Mouse (Mus musculus) forebrain, embryonic 15.5 days (tissue): ENCODE data around the gene Sept7. TPM values are rescaled to one million over a fixed set of nuclear protein-coding genes. Genes with fewer than 3 reads are reported as not detected.

ENCODE experiments used
- ATAC-seq: fragments of 200-750 bp; cut with Nextera tagmentation; replicated peaks from 2 replicates; pipeline ENCODE4 v1.8.0; 2017; ENCODE audit warnings: mild to moderate bottlenecking, moderate TSS enrichment, moderate library complexity
- H3K27ac ChIP-seq: fragments of 300-500 bp; sonication (generic); replicated peaks from 2 replicates; pipeline ENCODE4 v1.5.1; 2015; ENCODE audit warnings: mild to moderate bottlenecking, inconsistent platforms
- H3K27me3 ChIP-seq: fragments of 300-500 bp; sonication (generic); 2 replicates; pipeline ENCODE4 v1.6.1; 2015; ENCODE audit warnings: inconsistent platforms
- H3K36me3 ChIP-seq: fragments of 300-500 bp; sonication (generic); 2 replicates; pipeline ENCODE4 v1.6.1; 2015; ENCODE audit warnings: mild to moderate bottlenecking, inconsistent platforms
- H3K4me1 ChIP-seq: fragments of 300-500 bp; sonication (generic); 2 replicates; pipeline ENCODE4 v1.6.1; 2015; ENCODE audit warnings: inconsistent platforms
- H3K4me2 ChIP-seq: fragments of 300-500 bp; sonication (generic); replicated peaks from 2 replicates; pipeline ENCODE4 v1.6.1; 2015; ENCODE audit warnings: mild to moderate bottlenecking, inconsistent platforms
- H3K4me3 ChIP-seq: fragments of 300-500 bp; sonication (generic); 2 replicates; pipeline ENCODE4 v1.5.1; 2015; ENCODE audit warnings: mild to moderate bottlenecking, inconsistent platforms
- H3K9ac ChIP-seq: fragments of 300-500 bp; sonication (generic); replicated peaks from 2 replicates; pipeline ENCODE4 v1.6.1; 2015; ENCODE audit warnings: mild to moderate bottlenecking, inconsistent platforms
- H3K9me3 ChIP-seq: fragments of 300-500 bp; sonication (generic); 2 replicates; pipeline ENCODE4 v1.6.1; 2016; ENCODE audit warnings: inconsistent platforms
- WGBS: fragments of 180-500 bp; shearing (Covaris S2); methylation state at CpG from one replicate; pipeline ENCODE4 v1.1.7; 2015; ENCODE audit warnings: mixed read lengths; 5-methylcytosine and 5-hydroxymethylcytosine counted together
- polyA plus RNA-seq: library from polyadenylated mRNA; unstranded; fragments of >200 nt; fragmentation: Nextera tagmentation; extraction: Ambion mirVana; gene quantifications from 2 replicates; pipeline ENCODE4 v1.2.1, GENCODE M21; 2015

Sept7 gene
- polyA plus RNA-seq: 253 and 262 TPM in 2 replicates

DNA sequence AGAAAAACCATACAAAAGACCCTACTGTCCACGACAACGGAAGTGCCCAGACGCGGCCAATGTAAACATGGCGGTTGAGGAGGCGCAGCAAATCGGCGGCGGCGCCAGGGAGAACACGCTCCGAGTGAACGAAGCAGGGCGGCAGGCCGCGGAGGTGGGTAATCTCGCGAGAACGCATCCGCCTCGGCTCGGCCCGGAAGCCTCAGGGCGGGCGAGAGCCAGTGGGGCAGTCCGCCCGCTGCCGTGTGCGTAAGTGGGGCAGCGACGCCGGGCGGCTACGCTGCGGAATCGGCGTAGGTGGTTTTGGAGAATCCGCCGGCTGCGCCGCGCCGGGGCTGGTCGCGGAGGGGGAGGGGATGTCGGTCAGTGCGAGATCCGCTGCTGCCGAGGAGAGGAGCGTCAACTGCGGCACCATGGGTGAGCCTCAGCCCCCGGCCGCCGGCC, at the start of gene Sept7:
TSS of gene Sept7 (plus strand) at position 157 of the 444 bp plus-strand sequence.
- Histone ChIP-seq H3K9ac (peak within 1 kb of the TSS; percentile 88), H3K27ac (peak within 1 kb of the TSS; percentile 99), H3K27me3 (no peaks in the 10 kb centered on the region), H3K4me1 (peaks cover 32% of the 10 kb centered on the region), H3K9me3 (no peaks in the 10 kb centered on the region), H3K36me3 (no peaks in the 10 kb centered on the region), H3K4me2 (peak within 1 kb of the TSS; percentile 62), H3K4me3 (peak within 1 kb of the TSS; percentile 79)
- ATAC-seq: peak; percentile 99
- under 1% methylated on average over 52 of the region's 54 CpGs for WGBS

DNA sequence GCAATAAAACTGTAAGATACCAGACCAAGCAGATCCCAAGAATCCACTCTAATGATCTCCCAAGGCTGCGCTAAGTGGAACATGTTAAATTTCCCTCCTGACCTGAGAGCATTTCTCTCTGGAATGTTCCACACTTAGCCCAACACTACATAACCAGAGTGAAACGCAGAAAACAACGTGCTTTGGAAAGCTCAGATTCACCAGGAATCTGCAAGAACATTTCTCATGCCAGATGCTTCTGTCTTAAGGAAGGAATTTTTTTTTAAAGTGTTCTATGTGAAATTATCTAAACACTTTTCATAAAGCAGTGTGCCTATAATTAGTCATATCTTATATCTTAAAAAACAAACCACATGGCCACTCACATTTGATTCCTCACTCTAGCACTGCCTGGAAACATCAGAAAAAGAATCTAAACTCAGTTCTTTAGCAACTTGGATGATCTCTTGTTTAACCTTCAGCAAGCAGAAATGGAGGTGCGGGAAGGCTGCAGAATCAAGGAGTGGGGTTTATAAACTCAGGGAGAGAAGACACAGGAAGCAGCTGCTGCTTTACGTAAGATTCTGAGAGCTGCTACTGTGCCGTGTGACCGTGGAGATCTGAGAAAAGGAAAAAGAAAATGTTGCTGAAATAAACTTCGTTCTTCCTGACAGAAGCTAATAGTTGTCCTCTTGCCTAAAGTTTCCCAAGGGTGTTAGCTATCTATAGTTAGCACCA, 44.0 kb upstream of the Sept7 start:
- no peak for ATAC-seq
- WGBS: 89% methylated on average over 8 of the region's 8 CpGs

DNA sequence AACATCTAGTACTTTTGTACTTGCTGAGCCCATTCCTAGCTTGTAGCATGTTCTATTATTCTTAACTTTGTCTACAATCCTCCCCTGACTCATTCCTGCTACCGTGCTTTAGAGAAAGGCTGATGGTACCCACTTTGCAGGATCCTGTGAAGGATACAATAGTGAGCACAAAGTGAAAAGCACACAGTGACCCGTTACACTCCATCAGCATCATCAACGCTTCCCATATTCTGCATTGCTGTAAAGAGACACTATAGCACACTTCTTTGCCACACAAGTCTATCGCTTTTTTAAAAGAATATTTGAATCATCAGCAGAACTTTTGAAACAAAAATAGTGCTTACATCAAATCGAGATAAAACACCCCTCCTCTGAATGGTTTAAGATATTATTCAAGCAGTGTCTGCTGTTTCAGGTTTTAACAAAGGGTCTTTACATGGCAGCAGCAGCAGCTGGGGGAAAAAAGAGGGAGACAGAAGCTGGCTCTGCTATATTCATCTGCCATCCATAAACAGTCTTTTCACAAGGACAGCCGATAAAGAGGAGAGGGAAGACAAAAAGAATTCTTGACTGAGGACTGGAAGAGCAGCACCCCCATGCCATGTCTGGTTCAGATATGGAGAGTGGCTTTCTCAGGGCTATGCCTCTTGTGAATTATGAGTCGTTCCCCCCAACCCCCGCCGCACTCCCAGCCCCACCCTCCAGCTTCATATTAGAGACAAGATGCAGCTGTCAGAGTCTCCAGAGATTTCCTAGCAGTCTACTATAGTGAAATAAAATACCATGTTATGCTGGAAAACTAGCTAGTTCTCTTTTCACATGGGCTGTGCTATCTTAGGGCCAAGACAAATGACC, 39.7 kb upstream of the Sept7 start:
- Histone ChIP-seq H3K4me3 (no peak overlapping the region), H3K4me1 (peaks cover 3% of the 10 kb centered on the region; the same call in 1 of the 2 replicates), H3K27me3 (no peaks in the 10 kb centered on the region), H3K4me2 (no peak overlapping the region), H3K9me3 (no peaks in the 10 kb centered on the region), H3K27ac (peak overlapping the region; percentile 62), H3K36me3 (no peaks in the 10 kb centered on the region), H3K9ac (no peak overlapping the region)
- whole genome bisulfite sequencing: 52% methylated on average over 9 of the region's 9 CpGs
- ATAC-seq: peak; percentile 81

More for the DNA sequence above, 44.0 kb upstream of the Sept7 start:
- Histone ChIP-seq H3K4me2 (no peak overlapping the region), H3K27me3 (no peaks in the 10 kb centered on the region), H3K9ac (no peak overlapping the region), H3K4me3 (no peak overlapping the region), H3K9me3 (no peaks in the 10 kb centered on the region), H3K27ac (no peak overlapping the region), H3K36me3 (no peaks in the 10 kb centered on the region), H3K4me1 (peaks cover 3% of the 10 kb centered on the region; the same call in 1 of the 2 replicates)

DNA sequence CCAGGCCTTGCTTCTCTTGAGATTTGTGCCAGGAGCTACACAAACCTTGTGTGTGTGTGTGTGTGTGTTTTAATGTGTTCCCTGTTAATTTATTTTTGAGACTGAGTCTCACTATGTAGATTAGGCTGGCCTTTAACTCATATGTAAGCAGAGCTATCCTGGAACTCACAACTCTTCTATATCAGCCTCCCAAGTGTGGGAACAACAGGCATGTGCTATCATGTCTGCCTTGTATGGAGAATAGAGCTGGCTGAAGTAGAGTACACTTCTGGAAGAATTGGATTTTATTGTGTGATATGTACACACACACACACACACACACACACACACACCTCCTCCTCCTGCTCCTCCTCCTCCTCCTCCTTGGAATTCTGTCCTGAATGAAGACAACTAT, 39.1 kb upstream of the Sept7 start:
- Histone ChIP-seq H3K36me3 (no peaks in the 10 kb centered on the region), H3K27me3 (no peaks in the 10 kb centered on the region), H3K9me3 (no peaks in the 10 kb centered on the region), H3K27ac (peak overlapping the region; percentile 62), H3K4me3 (no peak overlapping the region), H3K9ac (no peak overlapping the region), H3K4me1 (peaks cover 3% of the 10 kb centered on the region; the same call in 1 of the 2 replicates), H3K4me2 (no peak overlapping the region)
- no peak for ATAC-seq

DNA sequence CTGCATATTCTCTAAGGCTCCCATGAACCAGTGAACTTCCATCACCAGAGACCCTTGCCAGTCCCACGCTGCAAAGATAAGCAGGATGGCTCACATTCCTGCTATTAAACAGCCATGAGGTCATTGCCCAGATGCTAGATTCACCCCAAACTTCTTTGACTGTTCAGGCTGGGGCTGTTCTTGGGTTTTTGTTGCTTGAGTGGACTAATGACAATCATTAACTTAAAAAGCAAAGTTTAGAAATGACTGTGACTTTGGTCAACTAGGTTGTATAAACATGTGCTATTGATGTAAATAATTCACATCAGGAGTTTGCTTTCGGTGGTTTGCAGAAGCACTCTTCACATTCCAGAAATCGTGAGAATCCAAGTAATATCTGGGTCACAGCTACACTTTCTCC, 36.8 kb upstream of the Sept7 start:
- H3K27me3 ChIP-seq: no peaks in the 10 kb centered on the region
- H3K27ac ChIP-seq: no peak overlapping the region
- H3K9ac ChIP-seq: no peak overlapping the region
- H3K9me3 ChIP-seq: no peaks in the 10 kb centered on the region
- no peak for ATAC-seq
- WGBS: 82% methylated on average over 3 of the region's 3 CpGs
- peaks cover 3% of the 10 kb centered on the region; the same call in 1 of the 2 replicates for H3K4me1 ChIP-seq
- H3K4me2 ChIP-seq: no peak overlapping the region
- no peaks in the 10 kb centered on the region for H3K36me3 ChIP-seq
- no peak overlapping the region for H3K4me3 ChIP-seq

DNA sequence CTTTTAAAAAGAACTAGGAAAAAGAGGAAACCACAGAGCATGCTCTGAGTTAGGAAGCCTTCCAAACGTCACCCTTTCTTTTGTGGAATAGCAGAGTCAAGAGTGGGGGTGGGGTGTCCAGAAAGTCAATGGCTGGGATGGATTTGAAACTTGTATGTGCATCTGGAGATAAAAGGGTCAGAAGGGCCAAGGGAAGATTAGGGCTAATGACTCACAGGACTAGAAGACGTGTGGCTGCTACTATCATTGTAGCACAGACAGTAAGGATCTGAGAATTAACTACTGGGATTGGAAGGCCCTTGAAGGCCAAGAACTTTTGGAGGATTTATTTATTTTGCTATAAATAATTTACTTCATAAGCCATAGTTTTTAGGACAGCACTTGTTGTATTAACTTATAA, 36.0 kb upstream of the Sept7 start:
- Histone ChIP-seq H3K27me3 (no peaks in the 10 kb centered on the region), H3K36me3 (no peaks in the 10 kb centered on the region), H3K4me3 (no peak overlapping the region), H3K4me2 (no peak overlapping the region), H3K9ac (no peak overlapping the region), H3K9me3 (no peaks in the 10 kb centered on the region), H3K4me1 (peaks cover 3% of the 10 kb centered on the region; the same call in 1 of the 2 replicates), H3K27ac (no peak overlapping the region)
- 33% methylated on average over 2 of the region's 2 CpGs for WGBS
- no peak for ATAC-seq

DNA sequence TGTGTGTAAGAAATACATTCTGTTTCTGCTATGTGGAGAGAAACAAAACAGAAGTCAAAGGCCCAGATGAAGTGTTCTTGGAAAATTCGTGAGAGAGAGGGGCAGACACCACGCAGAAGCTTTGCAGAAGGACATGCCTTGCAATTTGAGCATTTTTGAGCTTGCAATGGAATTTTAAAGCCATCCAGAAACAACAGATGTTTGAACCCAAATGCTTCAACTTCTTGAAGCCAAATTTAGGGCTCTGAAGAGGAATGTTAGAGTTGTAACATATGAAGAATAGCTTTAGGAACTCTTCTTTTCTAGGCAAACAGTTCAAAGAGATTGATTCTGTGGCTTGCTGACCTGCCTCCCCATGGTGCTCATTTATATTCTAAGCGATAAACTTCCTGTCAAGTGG, 33.3 kb upstream of the Sept7 start:
- Histone ChIP-seq H3K4me3 (no peak overlapping the region), H3K4me1 (no peaks in the 10 kb centered on the region), H3K27me3 (no peaks in the 10 kb centered on the region), H3K4me2 (no peak overlapping the region), H3K36me3 (no peaks in the 10 kb centered on the region), H3K9me3 (no peaks in the 10 kb centered on the region), H3K27ac (no peak overlapping the region), H3K9ac (no peak overlapping the region)
- no peak for ATAC-seq
- WGBS: 65% methylated on average over 3 of the region's 3 CpGs

DNA sequence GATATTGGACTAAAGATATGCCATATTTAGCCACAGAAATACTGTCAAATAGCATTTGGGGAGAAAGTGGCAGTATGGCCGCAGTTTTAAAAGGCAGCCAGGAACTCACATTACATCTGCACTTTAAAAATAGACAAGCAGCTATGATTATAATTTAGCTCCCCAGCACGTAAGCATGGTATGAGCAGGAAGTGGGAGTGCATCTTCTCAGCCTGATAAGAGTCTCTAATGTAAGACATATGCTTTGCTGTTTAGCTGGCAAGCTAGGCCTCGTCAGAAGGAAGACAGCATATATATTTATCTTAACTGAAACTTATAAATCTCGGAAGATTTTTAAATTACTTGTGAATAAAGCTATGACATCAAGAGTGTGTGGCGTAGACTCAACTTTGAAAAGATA, 32.4 kb upstream of the Sept7 start:
- Histone ChIP-seq H3K27me3 (no peaks in the 10 kb centered on the region), H3K4me2 (no peak overlapping the region), H3K9ac (no peak overlapping the region), H3K4me3 (no peak overlapping the region), H3K27ac (peak overlapping the region; percentile 34; the same call in 1 of the 2 replicates), H3K4me1 (0 out of 2 replicates have a peak, but pooled peaks cover under 1% of the 10 kb centered on the region), H3K36me3 (no peaks in the 10 kb centered on the region), H3K9me3 (no peaks in the 10 kb centered on the region)
- ATAC-seq: no peak
- WGBS: 78% methylated on average over 5 of the region's 5 CpGs

DNA sequence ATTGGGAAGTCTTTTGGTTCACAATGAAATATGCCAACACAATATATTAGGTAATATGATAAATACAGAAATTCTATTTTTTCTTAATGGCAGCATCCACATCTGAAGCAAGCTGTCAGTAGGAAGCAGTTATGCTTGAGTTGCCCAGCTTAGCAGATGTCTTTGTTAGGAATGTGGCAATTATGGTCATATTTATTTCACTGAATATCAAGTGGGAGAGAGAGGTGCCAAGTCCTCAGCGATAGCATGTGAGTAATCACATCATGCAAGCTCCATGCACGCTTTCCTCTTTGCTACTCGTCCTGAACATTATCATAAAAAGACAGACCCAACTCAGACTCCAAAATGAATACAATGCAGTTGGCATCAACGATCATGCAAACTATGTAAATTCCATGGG, 27.3 kb upstream of the Sept7 start:
- Histone ChIP-seq H3K36me3 (no peaks in the 10 kb centered on the region), H3K4me2 (no peak overlapping the region), H3K4me3 (no peak overlapping the region), H3K27me3 (no peaks in the 10 kb centered on the region), H3K9ac (no peak overlapping the region), H3K4me1 (0 out of 2 replicates have a peak, but pooled peaks cover 4% of the 10 kb centered on the region), H3K27ac (peak overlapping the region; percentile 28; the same call in 1 of the 2 replicates), H3K9me3 (no peaks in the 10 kb centered on the region)
- 49% methylated on average over 4 of the region's 4 CpGs for WGBS
- peak; percentile 82 for ATAC-seq

DNA sequence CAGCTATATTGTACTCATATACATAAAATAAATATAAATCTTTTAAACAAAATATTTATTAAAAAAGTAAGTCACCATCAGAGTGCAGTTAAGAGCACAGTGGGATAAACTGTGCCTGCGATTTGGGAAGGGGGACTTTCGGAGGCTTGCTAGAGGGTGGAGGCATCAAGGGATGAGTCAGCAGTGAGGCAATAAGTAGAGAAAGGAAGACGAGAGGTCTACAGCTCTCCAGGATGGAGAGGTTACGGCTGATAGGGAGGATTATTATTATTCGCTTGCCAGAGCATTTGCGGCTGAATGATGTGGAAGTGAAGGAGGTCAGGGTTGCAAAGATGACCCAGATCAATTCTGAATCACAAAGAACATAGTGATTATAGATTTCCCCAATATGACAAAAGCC, 22.5 kb upstream of the Sept7 start:
- Histone ChIP-seq H3K36me3 (no peaks in the 10 kb centered on the region), H3K4me2 (no peak overlapping the region), H3K4me1 (0 out of 2 replicates have a peak, but pooled peaks cover 4% of the 10 kb centered on the region), H3K27ac (no peak overlapping the region), H3K9ac (no peak overlapping the region), H3K27me3 (no peaks in the 10 kb centered on the region), H3K4me3 (no peak overlapping the region), H3K9me3 (no peaks in the 10 kb centered on the region)
- ATAC-seq: no peak
- WGBS: 91% methylated on average over 6 of the region's 6 CpGs

DNA sequence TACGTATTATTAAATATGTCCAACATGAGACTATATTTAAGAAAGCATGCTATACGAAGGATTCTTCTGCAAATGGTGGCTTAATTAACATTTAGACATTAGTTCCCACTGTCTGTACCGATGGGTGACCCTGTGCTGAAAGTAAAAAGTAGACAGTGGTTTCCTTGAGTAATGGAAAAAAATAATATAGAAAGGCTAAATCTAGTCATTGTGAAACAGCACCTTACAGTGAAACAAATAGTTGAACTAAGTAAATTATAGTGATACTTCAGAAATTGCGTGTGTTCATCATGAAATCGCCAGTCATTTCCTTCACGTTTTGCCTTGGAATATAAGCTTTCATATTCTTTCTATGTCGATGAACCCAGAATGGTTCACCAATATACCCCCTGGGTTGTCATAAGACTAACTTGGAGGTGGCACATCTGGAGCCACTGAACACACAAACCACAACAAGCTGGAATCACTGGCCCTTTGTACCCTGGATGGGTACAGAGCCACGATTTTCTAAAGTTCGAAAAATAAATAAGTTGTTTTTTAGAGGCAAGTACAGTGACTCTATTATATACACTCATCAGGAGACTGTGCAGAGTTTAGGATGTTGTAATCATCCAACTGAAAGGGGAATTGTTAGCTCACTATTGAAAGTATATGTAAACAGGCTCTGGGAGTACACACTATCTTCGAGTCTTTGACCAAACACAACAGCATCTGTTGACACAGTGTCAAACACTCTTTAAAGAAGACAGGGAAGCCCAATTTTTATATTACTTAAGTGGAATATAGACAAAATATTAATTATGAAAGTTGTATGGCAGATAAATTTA, 21.8 kb upstream of the Sept7 start:
- H3K4me1 ChIP-seq: no peaks in the 10 kb centered on the region
- no peak for ATAC-seq
- H3K9ac ChIP-seq: no peak overlapping the region
- 93% methylated on average over 10 of the region's 10 CpGs for WGBS
- H3K36me3 ChIP-seq: no peaks in the 10 kb centered on the region
- H3K27me3 ChIP-seq: no peaks in the 10 kb centered on the region
- no peak overlapping the region for H3K4me3 ChIP-seq
- no peaks in the 10 kb centered on the region for H3K9me3 ChIP-seq
- no peak overlapping the region for H3K4me2 ChIP-seq
- H3K27ac ChIP-seq: no peak overlapping the region
